In genomic region chr5:73168769-73169272, GRCm38 (mm10) we compare ENCODE assay signal across 8 mouse cellular contexts.
DNase-seq lines count a peak whose midpoint lies in the region; ATAC-seq lines count a peak whose summit lies in the region.

No protein-coding gene starts in this region.

- 0 out of 2 replicates have a peak, but pooled peaks have one; percentile 46 for ATAC-seq in embryonic facial prominence, embryonic 15.5 days (ENCODE audit: insufficient number of reproducible peaks, low FRiP score, low TSS enrichment, low read depth)
- peak; percentile 89 for ATAC-seq in intestine, embryonic 15.5 days

- DNase-seq in adrenal gland, adult 2 months = peak; percentile 40
- no peak for DNase-seq in adrenal gland, postnatal 25 days
- peak; percentile 36 for DNase-seq in lung, postnatal 10 days
- no peak for DNase-seq in right cerebral cortex, adult 2 months (ENCODE audit: low spot score in 2 of 2)
- no peak for DNase-seq in layer of hippocampus, postnatal 36 days
- DNase-seq in testis, postnatal 10 days (ENCODE audit: low spot score) = no peak

- no peaks in the 10 kb centered on the region for H3K9me3 ChIP-seq in embryonic facial prominence, embryonic 15.5 days (replicated peaks)
- H3K9me3 ChIP-seq in intestine, embryonic 15.5 days = no peaks in the 10 kb centered on the region

- H3K9ac ChIP-seq in embryonic facial prominence, embryonic 15.5 days = no peak overlapping the region
- H3K9ac ChIP-seq in intestine, embryonic 15.5 days = no peak overlapping the region

- WGBS in embryonic facial prominence, embryonic 15.5 days = 27% methylated on average over 5 of the region's 5 CpGs
- 19% methylated on average over 5 of the region's 5 CpGs for WGBS in intestine, embryonic 15.5 days

- no peak overlapping the region for H3K4me3 ChIP-seq in embryonic facial prominence, embryonic 15.5 days (replicated peaks)
- H3K4me3 ChIP-seq in intestine, embryonic 15.5 days (replicated peaks) = no peak overlapping the region

- H3K4me1 ChIP-seq in embryonic facial prominence, embryonic 15.5 days = peaks cover 37% of the 10 kb centered on the region
- peaks cover 11% of the 10 kb centered on the region for H3K4me1 ChIP-seq in intestine, embryonic 15.5 days (replicated peaks)

- H3K36me3 ChIP-seq in embryonic facial prominence, embryonic 15.5 days = no peaks in the 10 kb centered on the region
- no peaks in the 10 kb centered on the region for H3K36me3 ChIP-seq in intestine, embryonic 15.5 days

- H3K27me3 ChIP-seq in embryonic facial prominence, embryonic 15.5 days = no peaks in the 10 kb centered on the region
- no peaks in the 10 kb centered on the region for H3K27me3 ChIP-seq in intestine, embryonic 15.5 days (replicated peaks)

- H3K27ac ChIP-seq in embryonic facial prominence, embryonic 15.5 days (replicated peaks) = no peak overlapping the region
- no peak overlapping the region for H3K27ac ChIP-seq in intestine, embryonic 15.5 days

- 0 out of 2 replicates have a peak overlapping the region, but pooled peaks have one; percentile 30 for H3K4me2 ChIP-seq in embryonic facial prominence, embryonic 15.5 days (replicated peaks)
- no peak overlapping the region for H3K4me2 ChIP-seq in intestine, embryonic 15.5 days (replicated peaks)

Comparison
In these comparisons a context has a peak if more than half of its experiments do, and no peak if none do; other contexts are left out.
1. DNase-seq: peak in adrenal gland, adult 2 months (single experiment) and lung, postnatal 10 days (single experiment); none in adrenal gland, postnatal 25 days (single experiment), right cerebral cortex, adult 2 months (0 of 2), layer of hippocampus, postnatal 36 days (0 of 2) and testis, postnatal 10 days (single experiment).